Mouse (Mus musculus) naive thymus-derived CD4-positive, alpha-beta T cell, adult 2 months (primary cell): ENCODE data around the gene Krt81.

Experiments used
- DNase-seq: peaks from one replicate; pipeline ENCODE4 v3.0.0-alpha.2; 2011; ENCODE audit warnings: low read depth

The Krt81 gene

DNA sequence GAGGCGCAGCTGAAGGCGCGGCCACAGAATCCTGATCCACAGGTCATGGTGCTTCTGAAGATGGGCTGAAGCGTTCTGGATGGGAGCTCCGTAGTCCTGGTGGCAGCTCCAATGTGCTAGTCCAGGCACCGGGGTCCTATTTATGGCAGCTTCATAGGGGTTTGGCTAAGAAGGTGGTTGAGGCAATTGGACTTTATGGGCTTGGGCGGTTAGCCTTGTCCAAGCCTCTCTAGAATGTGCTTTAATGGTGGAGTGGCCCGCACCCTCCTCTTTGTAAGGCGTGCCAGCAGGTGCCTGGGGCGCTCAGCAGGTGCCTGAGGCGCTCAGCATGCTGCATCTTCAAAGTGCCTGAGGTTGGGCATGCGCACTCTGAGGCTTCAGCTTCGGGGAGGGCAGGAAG lies at the start of gene Krt81:
Krt81 (minus strand) TSS at position 101 of the 400 bp plus-strand sequence.
- DNase-seq: no peak

DNA sequence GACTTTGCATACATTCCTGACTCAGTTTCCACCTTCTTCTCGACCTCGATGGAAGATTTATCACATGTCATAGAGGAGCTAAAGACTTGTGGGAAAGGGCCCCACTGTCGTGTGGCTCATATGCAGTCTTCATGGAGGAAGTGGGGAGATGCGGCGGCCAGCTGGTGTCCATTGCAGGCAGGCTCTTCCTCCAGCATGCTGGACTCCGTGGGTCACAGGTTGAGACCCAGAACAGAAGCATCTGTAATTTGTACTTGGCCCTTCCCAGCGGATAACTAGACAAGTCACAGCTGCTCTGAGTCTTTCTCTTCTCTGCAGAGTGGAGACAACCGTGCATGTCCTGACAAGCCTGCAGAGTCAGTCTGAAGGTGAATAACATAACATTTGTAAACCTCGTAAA lies 44.7 kb upstream of the Krt81 start:
- DNase-seq: no peak

DNA sequence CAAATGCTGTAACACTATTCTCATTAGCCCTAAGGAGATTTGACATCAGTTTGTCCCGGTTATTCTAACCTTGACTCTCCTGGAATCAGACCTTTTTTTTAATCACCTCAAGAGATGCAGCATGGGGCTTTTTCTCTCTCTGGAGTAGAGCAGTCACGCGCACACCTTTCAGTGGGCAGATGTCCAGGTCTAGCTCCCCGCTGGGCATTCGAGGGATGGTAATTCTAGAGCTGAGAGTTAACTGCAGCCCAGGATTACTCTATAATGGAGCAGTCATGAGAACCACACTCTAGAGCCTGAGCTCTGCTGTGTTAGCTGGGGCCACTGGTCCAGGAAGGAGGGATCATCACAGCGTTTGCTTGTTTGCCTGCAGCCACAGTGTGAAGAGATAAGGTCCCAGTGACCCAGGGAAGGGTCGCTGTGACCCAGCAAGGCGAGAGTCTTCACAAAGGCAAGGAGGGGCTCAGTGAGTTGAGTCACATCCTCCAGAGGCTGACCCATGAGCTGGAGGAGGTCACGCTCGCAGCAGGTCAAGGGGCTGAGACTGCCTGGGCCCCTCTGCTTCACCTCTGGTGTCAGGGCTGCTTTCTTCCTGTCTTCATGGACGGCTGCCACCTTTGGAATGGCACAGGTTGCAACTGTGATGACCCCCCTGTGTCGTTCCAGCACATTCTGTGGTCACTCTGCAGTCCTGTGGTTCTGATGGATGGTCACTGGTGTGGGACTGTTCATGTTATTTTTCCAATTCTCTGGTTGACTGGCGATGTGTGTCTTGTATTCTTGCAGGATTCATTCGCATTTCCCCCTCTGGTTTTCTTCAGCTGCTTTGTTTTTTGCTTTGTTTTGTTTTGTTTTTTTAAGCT lies 43.6 kb upstream of the Krt81 start:
- DNase-seq: no peak

DNA sequence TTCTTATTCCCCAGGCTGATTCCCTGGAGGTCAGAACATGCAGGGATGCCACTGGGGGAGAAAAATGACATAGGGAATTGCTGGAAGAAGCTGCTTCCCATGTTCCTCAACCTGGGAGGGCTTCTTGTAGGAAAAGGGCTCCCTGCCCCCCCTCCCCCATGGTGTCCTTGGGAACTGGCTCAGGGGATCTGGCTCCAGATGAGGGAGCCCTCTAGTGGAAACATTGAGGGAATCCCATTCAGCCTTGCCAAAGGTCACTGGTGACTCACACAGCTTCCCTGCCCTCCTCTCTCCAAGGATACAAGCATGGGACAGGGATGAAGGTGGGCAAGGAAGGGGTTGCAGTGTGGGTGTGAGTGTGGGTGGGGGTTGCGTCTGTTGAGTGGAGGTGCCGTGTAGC lies 33.6 kb upstream of the Krt81 start:
- no peak for DNase-seq

DNA sequence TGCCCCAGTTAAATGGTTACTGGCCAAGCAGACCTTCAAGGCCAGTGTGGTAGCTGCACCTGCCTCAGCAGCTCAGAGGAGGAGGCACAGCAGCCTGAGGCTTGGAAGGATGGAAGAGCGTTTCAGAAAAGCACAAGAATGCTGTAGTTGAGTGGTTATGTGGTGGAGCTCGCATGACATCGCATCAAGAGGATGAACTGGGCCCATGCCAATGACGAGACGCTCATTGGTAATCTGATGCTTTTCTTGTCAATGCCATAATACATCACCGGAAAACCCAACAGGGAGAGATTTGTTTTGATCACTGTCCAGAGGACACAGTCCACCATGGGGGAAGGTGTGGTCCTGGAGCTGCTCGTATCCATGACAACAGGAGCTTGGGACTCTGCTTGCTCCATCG lies 31.7 kb upstream of the Krt81 start:
- DNase-seq: no peak

DNA sequence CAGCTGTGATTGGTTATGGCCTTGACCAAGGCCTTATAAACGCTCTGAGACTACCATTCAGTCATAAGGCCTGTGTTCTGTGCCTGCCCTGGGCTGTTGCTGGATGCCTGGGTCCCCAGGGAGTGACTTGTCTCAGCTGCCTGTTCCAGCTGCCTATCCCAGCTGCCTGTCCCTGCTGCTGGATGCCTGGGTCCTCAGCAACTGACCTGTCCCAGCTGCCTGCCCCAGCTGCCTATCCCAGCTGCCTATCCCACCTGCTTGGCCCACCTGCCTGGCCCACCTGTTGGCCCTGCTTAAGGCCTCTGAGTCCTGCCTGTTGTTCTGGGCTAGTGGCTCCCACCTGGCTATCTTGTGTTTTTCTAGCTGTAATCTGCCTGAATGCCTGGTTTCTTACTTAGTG lies 30.7 kb upstream of the Krt81 start:
- DNase-seq: no peak

DNA sequence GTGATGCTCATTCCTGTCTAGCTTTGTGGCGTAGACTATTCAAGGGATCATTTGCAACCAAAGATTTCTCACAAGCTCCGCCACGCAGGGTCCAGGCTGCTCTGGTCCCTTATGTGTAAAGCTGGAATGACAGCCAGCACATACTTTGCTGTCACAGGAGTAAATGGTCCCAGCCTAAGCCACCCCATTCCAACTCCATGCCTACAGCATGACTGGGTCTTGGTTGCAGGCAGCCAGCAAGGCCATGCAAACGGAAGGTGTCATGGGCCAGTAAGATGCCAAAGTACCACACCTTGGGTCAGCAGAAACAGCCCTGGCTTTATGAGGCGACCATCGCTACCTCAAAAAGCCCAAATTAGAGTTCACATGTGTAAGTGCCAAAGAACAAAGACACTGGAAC lies 30.2 kb upstream of the Krt81 start:
- no peak for DNase-seq

DNA sequence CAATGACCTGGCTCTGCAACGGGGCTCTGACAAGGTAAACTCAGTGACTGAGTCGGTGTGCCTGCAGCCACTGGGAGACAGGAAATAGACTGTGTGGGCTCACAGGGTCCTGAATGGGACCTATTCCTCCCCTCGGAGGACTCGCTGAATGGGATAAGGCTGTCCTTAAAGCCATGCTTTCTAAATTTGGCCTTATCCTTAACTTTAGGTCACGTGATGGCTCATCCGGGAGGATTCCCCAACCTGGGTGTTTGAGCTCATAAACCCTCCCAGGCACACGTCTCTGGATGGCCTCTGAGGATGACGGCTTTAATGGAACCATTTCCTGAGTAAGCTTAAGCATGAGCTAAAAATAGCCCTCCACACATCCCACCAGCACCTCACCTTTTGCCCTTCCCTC lies 29.2 kb upstream of the Krt81 start:
- no peak for DNase-seq

DNA sequence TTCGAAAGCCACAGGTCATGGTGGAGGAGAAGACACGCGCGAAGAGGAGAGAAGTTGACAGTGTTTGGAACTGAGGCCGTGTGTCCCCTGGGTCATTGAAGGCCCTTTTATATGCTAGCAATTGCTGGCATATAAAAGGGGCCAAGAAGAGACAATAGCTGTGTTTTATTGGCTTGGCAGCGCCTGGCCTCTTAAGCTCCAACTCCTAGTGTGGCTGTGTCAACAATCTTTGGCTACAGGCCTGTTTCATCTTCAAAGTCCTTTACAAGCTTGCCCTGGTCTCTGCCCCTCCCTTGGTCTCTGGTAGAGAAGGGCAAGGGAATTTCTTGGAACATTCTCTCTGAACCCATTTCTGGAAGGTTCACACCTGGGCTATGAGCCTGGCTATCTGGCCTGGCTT lies 27.9 kb upstream of the Krt81 start, which contains the start of gene Krt83:
Krt83 (minus strand) TSS at position 82 of the 400 bp plus-strand sequence.
- DNase-seq: no peak

DNA sequence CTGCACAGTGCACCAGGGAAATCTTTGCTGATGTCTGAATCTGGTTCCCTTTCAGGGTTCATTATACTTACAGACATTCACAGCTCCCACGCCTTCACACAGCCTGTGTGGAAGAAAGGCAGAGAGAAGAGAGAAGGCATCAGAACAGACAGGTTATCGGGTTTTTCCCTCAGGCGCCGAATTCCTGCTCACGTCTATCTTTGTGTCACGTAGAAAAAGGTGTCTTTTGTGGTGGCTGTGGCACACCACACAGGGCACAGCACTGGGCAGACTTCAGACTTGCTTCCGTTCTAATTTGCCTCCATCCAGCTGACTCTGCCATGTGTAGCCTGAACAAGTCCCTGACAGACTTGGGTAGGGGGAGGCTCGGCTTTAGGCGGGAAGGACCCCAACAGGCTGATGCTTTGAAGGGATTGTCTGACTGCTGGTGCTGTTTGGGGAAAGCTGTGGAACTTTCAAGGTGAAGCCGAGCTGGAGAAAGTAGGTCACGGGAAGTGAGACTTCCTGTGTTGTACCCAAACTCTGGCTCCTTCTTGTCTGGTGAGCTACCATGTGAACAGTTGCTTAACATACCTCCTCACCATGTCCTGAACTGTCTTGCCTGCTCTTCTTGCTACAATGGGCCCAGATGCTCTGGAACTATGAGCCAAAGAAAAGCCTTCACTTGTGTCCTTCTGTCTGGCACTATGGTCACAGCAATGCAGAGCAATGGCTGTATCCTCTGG lies 22.5 kb upstream of the Krt81 start:
- DNase-seq: peak; percentile 28

DNA sequence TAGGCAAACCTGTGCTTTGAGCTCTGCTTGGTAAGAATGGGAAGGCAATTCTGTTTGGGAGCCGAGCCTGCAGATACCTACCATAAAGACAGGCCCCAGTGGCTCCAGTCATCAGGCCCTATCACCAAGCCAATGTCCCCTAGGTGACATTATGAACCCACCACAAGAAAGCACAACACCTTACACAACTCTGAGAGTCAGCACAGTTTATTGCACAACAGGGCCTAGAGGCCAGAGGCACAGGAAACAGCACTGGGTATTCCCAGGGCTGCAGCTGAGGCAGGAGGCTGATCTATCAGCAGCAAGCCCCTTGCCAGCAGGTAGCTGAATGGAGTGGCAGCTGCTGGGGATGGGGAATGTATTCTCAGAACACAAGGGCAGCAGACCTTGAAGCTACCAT lies 21.4 kb upstream of the Krt81 start:
- DNase-seq: no peak

DNA sequence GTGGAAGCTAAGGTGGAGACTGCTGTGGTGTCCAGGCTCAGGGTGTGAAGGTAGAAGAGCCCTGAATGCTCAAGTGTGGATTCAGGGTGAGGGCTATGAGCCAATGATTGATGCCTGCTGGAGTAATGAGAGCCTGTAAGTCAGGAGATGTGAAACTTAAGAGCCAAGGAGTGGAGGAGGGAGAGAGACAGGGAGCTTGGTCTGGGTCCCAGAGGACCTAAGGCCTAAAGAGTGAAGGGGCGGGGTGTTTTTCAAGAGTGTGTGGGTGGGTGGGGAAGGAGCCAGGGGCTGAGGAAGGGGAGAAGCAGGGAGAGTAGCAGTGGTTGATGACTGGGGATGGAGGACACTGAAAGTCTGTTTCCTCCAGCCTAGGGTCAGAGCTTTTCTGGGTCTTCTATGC lies 20.1 kb upstream of the Krt81 start:
- no peak for DNase-seq

DNA sequence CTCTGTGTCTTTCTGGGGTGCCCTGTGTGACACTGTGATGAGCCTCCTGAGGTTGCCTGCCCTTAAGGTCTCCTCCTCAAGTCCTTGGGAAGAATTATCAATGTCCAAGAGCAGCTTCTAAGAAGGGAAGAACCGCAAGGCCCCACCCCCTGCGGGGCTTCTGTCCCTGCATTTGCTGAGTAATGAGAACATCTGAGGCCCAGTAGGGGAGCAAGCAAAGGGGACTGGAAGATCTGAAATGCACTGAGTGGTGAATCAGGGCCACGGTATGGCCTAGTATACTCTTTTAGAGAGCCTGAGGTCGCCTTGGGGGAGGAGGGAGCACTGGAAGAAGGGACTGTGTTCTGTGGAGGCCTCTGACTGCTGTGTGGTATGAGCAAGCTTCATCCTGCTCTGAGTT lies 18.5 kb upstream of the Krt81 start:
- no peak for DNase-seq

DNA sequence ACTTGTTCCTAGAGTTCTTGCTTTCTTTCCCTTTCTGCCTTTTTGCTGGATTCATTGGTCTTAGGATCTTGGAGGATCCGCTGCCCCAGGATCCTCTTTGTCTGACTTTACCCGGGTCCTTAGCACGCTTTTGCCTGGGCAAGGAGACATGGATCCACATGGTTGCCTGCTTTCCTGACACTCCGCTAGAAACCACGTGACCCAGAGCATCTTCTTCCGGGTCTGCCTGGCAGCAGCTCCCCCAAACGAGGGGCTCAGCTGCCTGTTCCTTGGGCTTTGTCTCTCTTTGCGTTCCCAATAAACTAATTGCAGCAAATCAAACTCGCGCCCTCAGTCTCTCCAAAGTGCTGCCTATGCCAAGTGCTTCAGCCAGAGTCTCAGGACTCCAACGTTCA lies 16.1 kb upstream of the Krt81 start:
- DNase-seq: no peak

DNA sequence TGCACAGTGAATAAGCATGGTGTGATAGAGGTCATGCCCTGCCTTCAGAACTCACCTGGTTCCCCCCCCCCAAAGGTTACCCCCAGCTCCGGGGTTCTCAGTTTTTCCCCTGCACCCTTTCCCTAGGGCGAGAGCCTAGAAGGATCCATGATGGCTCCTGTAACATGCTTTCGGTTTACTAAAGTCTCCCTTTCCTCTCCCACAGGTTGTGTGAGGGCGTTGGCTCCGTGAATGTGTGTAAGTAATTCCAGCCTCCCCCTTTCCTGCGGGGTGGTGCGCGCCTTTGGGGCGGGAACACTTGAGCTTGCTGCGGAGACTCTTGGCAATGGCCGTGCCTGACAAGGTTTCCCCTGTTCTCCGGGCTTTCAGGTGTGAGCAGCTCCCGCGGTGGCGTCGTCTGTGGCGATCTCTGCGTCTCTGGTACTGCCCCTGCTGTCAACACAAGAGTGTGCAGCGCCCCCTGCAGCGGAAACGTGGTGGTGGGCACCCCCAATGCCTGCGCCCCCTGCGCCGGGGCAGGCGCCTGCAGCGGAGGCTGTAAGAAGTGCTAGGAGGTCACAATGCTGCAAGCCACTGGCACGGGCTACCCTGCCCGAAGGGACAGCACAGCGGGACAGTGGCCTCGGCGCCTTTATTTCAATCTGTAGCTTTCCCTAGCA lies 15.6 kb upstream of the Krt81 start:
- peak; percentile 33 for DNase-seq

DNA sequence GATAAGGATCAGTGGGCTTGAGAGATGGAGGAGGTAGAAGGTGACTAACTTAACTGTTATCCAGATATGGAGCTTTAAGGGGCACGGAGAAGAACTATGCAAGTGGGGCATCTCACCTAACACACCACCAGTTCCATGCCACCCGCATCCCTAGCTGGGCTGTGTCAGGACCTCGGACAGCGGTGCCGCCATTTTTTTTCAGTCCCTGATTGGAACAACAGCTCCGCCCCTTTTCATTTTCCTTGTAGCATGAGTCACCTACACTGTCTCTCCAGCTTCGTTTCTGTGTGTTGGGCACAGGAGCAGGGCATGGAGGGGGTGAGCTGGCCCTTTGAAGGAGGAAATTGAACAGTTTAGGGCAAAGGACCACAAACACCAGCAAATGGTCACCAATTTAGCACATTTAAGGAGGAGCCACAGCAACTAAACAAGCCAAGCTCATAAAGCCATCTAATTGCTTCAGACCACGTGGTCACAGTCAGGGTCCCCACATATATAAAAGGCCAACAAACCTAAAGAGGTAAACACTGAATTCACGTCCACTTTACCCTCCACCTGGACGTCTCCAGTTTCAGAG lies 9.5 kb upstream of the Krt81 start, which contains the start of gene Krt86:
Krt86 (plus strand) TSS at position 527 of the 577 bp plus-strand sequence.
- DNase-seq: no peak

DNA sequence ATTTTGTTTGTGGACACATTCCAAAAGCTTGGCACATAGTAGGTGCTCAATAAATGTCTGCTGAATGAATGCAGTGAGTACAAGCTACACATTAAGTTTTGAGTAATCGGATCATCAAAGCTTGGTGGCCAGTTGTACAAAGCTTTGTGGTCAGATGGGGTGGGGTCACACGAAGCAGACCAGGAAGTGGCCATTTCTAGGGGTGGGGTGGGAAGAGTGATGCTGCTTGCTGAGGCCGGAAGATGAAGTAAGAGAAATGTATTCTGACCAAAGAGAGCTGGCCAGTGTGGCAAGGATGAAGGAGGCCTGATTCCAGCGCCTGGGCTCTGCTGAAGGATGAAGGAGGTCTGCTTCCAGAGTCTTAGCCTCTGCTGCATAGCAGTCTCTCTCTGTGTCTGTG lies 5.5 kb upstream of the Krt81 start:
- no peak for DNase-seq

DNA sequence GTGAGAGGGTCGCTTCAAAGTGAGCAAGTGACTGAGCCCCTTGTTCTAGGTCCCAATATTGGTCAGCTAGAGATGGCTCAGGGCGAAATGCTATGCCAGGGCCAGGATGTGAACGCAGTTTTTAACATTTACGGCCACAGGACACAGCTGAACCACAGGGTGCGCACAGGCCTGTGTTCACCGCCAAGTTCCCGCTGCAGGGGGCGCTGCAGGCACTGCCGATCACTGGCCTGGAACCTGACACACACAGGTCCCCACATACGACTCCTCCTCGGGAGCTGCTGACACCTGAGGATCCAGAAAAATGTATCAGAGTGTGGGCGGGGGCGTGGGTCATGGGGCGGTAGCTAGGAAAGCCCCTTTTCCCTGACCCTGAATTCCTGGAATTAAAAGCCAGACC lies 4.3 kb downstream of the Krt81 start:
- no peak for DNase-seq

DNA sequence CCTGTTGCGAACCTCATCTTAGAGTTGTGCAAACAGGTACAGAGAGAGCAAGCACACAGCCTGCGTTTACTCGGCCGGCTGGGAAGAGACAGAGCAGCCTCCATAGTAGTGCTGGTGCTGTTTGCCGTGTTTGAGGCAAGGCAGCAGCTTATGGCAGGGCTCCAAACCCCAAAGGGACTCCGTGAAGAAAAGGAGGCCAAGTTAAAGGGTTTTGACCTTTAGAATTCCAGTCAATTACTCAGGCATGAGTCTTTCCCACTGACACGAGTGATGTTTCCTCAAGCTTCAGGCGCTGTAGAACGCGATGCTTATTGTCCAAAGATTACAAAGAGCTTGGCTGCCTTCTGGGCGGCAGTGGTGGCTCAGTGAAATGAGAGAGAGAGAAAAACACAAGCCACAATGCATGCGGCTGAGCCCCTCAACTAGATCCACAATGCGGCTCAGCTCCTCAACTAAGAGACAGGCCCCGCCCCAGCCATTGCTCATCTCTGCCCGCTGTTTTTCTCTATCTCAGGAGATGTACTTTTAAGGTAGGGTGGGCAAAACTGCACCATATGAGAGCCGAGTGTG lies 5.1 kb downstream of the Krt81 start:
- no peak for DNase-seq

DNA sequence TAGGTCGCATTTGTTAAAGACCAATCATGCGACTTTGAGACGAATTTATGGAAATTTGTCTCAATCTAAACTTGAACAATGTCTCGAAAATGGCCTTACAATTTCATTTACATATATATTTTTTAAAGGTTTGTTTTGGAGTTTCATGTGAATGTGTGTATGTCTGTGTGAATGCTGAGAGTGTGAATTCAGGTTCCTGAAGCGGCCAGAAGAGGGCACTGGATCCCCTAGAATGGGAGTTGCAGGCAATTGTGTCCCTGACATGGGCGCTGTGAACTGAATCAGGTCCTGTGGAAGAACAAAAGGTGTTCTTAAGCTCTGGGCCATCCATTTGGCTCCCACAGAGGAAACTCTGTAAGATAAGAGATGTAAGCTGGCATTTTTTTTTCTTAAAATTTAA lies 7.7 kb downstream of the Krt81 start:
- no peak for DNase-seq

DNA sequence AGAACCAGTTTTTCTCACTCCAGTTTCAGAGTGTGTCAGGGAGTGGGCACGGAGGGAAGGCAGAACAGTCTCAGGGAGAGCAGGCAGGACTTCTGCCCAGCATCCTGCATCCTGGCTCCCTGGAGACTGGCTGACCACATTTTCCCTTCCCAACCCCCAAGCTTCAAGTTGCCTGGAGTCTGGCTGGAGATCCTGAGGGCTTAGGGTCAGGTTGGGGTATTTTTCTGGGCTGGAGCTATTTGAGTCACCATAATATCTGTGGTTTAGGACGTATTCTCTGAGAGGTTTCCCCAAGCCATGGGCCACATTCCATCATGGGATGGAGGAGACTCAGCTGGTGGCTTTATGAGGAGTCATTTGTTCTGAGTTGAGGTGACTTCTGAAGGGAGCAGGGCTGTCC lies 8.3 kb downstream of the Krt81 start:
- DNase-seq: no peak

DNA sequence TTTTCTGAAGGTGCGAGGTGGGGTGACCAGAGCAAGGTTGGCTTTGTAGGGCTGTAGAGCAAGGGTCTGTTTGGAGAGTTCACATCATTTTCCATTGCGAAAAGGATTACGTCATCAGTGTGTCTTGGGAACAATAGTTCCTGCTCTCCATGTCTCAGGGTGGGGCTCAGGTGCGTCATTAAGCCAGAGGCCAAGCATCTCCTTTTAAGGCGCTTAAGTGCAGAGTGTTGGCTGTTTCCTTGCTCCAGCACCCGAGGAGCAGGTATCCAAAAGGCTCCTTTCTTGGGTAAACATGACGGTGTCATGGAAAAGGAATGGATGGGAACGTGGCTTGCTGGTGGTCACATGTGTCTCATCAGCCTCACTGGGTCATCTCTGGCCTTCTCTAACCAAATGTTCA lies 8.8 kb downstream of the Krt81 start:
- no peak for DNase-seq
